Mouse (Mus musculus): ENCODE results near the gene Alg13. TPM values are rescaled to one million over a fixed set of nuclear protein-coding genes. Genes with fewer than 3 reads are reported as not detected.

Alg13 gene
- polyA plus RNA-seq (2011; ENCODE audit: insufficient read depth, insufficient read length, low read depth, missing spikeins), result 398 and 426 TPM in 2 replicates

DNA sequence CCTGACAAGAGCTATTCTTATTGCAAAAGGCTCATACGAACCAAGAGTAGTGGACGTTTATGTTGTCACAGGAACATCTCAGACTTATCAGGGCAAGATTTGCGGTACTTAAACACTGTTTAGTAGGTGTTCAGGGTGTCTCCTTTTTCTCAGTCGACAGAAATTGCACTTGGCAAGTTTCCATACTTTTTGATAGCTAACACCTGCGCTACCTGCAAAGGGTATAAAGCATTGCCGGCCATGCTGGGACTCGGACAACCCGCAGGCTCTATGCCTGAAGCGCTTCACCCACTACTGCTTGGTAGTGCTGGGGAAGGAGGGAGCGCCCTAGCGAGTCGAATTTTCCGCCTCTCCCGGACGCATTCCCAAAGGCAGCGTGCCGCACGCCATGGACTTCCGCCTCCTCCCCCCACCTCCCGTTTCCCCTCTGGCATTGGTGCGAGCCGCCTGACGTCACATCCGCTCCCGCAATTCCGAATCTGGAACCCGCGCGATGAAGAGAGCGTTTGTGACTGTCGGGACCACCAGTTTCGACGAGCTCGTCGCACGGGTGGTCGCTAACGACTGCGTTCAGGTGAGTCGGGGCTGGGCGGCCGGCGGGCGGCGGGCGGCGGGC lies at the start of gene Alg13:
Gene Alg13 (plus strand): TSS at position 257 of the 616 bp plus-strand sequence.
- Histone ChIP-seq H3K9me3 (replicated peaks; ENCODE audit: control insufficient read depth, insufficient read depth, low read length, poor library complexity, severe bottlenecking) (no peaks in the 10 kb centered on the region), H3K27me3 (ENCODE audit: control insufficient read depth, insufficient read depth, low read length, poor library complexity, severe bottlenecking) (no peaks in the 10 kb centered on the region), H3K9ac (ENCODE audit: low read depth, poor library complexity, severe bottlenecking) (peak within 1 kb of the TSS; percentile 96), H3K27ac (ENCODE audit: insufficient read depth, low read length) (peak within 1 kb of the TSS; percentile 95), H3K4me1 (ENCODE audit: control insufficient read depth, insufficient read depth, low read length) (peaks cover 1% of the 10 kb centered on the region), H3K4me3 (ENCODE audit: low read depth, low read length) (peak within 1 kb of the TSS; percentile 86), H3K36me3 (ENCODE audit: control insufficient read depth, insufficient read depth, low read length, poor library complexity, severe bottlenecking) (peaks cover 15% of the 10 kb centered on the region)
- TF ChIP-seq CTCF (IDR thresholded peaks at IDR 0.05; ENCODE audit: low read depth, low read length) (no peak), POLR2A (IDR thresholded peaks at IDR 0.05; ENCODE audit: insufficient read depth, low read length) (peak; percentile 18), EP300 (IDR thresholded peaks at IDR 0.05; ENCODE audit: insufficient read depth, low read depth, low read length) (peak; percentile 63; the same call in 1 of the 2 replicates)

DNA sequence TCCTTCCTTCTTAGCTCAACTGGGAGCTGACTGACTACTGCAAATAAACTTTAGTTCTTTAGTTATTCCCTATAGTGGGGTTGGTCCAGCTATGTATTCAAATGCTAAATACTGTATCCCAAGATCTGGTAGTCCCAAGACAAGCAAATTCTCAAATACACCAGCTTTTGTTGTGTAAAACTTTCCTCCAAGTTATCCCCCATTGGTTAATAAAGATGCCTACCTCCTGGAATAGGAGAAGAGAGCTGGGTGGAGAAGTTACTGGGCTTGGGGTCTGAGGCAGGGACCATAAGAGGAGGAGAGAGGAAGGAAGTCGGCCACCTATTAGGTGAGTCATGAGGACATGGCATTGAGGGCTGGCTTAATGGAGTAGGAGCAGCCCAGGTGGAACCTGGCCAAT lies 49.0 kb upstream of the Alg13 start:
- Histone ChIP-seq H3K27ac (ENCODE audit: insufficient read depth, low read length) (peak overlapping the region; percentile 23), H3K9ac (ENCODE audit: low read depth, poor library complexity, severe bottlenecking) (no peak overlapping the region), H3K4me3 (ENCODE audit: low read depth, low read length) (0 out of 2 replicates have a peak overlapping the region, but pooled peaks have one; percentile 3), H3K4me1 (ENCODE audit: control insufficient read depth, insufficient read depth, low read length) (no peaks in the 10 kb centered on the region), H3K27me3 (ENCODE audit: control insufficient read depth, insufficient read depth, low read length, poor library complexity, severe bottlenecking) (no peaks in the 10 kb centered on the region), H3K36me3 (ENCODE audit: control insufficient read depth, insufficient read depth, low read length, poor library complexity, severe bottlenecking) (no peaks in the 10 kb centered on the region), H3K9me3 (replicated peaks; ENCODE audit: control insufficient read depth, insufficient read depth, low read length, poor library complexity, severe bottlenecking) (no peaks in the 10 kb centered on the region)
- TF ChIP-seq POLR2A (IDR thresholded peaks at IDR 0.05; ENCODE audit: insufficient read depth, low read length) (no peak), EP300 (IDR thresholded peaks at IDR 0.05; ENCODE audit: insufficient read depth, low read depth, low read length) (no peak), CTCF (IDR thresholded peaks at IDR 0.05; ENCODE audit: low read depth, low read length) (no peak)

DNA sequence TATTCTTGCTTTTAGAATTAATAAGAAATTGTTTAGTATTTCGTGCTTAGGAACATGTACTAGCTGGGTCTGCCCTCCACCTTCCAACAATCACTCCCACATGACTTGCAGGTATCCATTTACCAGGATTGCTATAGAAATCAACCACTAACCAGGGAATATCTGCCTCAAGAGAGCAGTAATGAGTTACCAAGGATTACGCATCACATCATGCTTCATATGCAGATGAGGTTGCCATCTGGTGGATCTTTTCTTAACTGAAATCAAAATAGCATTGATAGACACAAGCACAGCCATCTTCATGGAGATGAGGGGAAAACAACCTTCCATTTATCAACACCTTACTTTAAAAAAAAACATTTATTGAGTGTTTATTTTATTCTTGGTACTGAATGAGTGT lies 16.1 kb upstream of the Alg13 start:
- H3K27ac ChIP-seq (ENCODE audit: insufficient read depth, low read length), result no peak overlapping the region
- no peaks in the 10 kb centered on the region for H3K36me3 ChIP-seq (ENCODE audit: control insufficient read depth, insufficient read depth, low read length, poor library complexity, severe bottlenecking)
- TF ChIP-seq POLR2A (IDR thresholded peaks at IDR 0.05; ENCODE audit: insufficient read depth, low read length) (no peak), CTCF (IDR thresholded peaks at IDR 0.05; ENCODE audit: low read depth, low read length) (no peak), EP300 (IDR thresholded peaks at IDR 0.05; ENCODE audit: insufficient read depth, low read depth, low read length) (no peak)
- H3K9me3 ChIP-seq (replicated peaks; ENCODE audit: control insufficient read depth, insufficient read depth, low read length, poor library complexity, severe bottlenecking), result no peaks in the 10 kb centered on the region
- no peaks in the 10 kb centered on the region for H3K27me3 ChIP-seq (ENCODE audit: control insufficient read depth, insufficient read depth, low read length, poor library complexity, severe bottlenecking)
- H3K4me3 ChIP-seq (ENCODE audit: low read depth, low read length), result no peak overlapping the region
- H3K9ac ChIP-seq (ENCODE audit: low read depth, poor library complexity, severe bottlenecking), result no peak overlapping the region
- H3K4me1 ChIP-seq (ENCODE audit: control insufficient read depth, insufficient read depth, low read length), result no peaks in the 10 kb centered on the region

DNA sequence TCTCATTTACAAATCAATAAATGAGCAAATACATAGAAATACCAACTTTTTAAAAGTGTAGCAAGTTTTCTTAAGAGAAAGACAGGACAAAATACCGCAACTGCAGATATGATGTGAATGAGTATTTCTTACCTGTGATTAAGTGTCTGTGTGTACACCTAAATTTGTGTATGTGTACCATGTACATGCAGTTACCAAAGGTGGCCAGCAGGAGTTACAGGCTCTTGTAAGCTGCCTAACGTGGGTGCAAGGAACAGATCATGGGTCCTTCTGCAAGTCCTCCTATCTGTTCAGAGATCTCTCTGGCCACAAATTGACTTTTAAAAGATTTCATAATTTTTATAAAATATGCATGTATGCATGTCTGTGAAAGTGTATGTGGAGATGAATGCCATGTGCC lies 11.9 kb upstream of the Alg13 start:
- no peak overlapping the region for H3K9ac ChIP-seq (ENCODE audit: low read depth, poor library complexity, severe bottlenecking)
- no peaks in the 10 kb centered on the region for H3K27me3 ChIP-seq (ENCODE audit: control insufficient read depth, insufficient read depth, low read length, poor library complexity, severe bottlenecking)
- no peak overlapping the region for H3K27ac ChIP-seq (ENCODE audit: insufficient read depth, low read length)
- H3K9me3 ChIP-seq (replicated peaks; ENCODE audit: control insufficient read depth, insufficient read depth, low read length, poor library complexity, severe bottlenecking), result no peaks in the 10 kb centered on the region
- no peaks in the 10 kb centered on the region for H3K36me3 ChIP-seq (ENCODE audit: control insufficient read depth, insufficient read depth, low read length, poor library complexity, severe bottlenecking)
- no peaks in the 10 kb centered on the region for H3K4me1 ChIP-seq (ENCODE audit: control insufficient read depth, insufficient read depth, low read length)
- H3K4me3 ChIP-seq (ENCODE audit: low read depth, low read length), result no peak overlapping the region
- TF ChIP-seq POLR2A (IDR thresholded peaks at IDR 0.05; ENCODE audit: insufficient read depth, low read length), result no peak
- TF ChIP-seq CTCF (IDR thresholded peaks at IDR 0.05; ENCODE audit: low read depth, low read length), result no peak
- no peak for TF ChIP-seq EP300 (IDR thresholded peaks at IDR 0.05; ENCODE audit: insufficient read depth, low read depth, low read length)

DNA sequence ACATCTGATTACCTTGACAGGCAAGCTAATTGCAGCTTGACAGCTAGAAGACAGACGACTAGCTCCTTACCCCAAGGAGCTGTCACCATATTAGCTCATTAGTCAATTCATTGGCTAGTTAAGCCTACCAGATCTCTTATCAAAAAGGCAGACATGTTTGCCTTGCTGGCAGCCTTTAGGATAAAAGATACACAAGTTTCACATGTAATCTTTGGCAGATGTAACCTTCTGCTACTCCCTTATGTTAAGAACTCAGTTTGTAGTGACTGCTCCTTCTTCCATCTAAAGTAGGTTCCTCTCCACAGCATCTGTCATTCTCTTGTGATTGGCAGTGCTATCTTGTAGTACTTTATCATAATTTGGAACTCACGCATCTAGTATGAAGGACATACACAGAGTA lies 3.6 kb upstream of the Alg13 start:
- Histone ChIP-seq H3K27me3 (ENCODE audit: control insufficient read depth, insufficient read depth, low read length, poor library complexity, severe bottlenecking) (no peaks in the 10 kb centered on the region), H3K27ac (ENCODE audit: insufficient read depth, low read length) (peak overlapping the region; percentile 61), H3K4me1 (ENCODE audit: control insufficient read depth, insufficient read depth, low read length) (peaks cover 1% of the 10 kb centered on the region), H3K4me3 (ENCODE audit: low read depth, low read length) (no peak overlapping the region), H3K9me3 (replicated peaks; ENCODE audit: control insufficient read depth, insufficient read depth, low read length, poor library complexity, severe bottlenecking) (no peaks in the 10 kb centered on the region), H3K36me3 (ENCODE audit: control insufficient read depth, insufficient read depth, low read length, poor library complexity, severe bottlenecking) (no peaks in the 10 kb centered on the region), H3K9ac (ENCODE audit: low read depth, poor library complexity, severe bottlenecking) (no peak overlapping the region)
- TF ChIP-seq POLR2A (IDR thresholded peaks at IDR 0.05; ENCODE audit: insufficient read depth, low read length) (no peak), CTCF (IDR thresholded peaks at IDR 0.05; ENCODE audit: low read depth, low read length) (no peak), EP300 (IDR thresholded peaks at IDR 0.05; ENCODE audit: insufficient read depth, low read depth, low read length) (no peak)

DNA sequence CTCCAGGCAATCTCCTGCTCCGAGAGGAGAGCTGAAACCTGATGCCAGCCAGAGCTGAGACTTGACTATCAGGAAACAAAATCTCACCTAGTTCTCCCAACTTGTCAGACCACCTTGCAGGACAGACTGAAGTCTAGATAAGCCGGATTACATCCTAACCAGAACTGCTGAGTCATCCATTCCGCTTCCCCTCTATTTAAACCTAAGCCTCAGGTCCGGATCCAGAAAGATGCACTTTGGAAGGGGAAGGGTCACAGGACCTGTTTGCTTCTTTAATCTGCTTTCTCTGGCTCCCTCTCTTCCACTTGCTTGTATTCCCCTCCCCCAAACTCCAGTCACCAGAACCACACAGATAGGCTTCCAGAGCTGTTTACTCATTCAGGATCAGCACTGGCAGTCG lies 2.6 kb upstream of the Alg13 start:
- TF ChIP-seq CTCF (IDR thresholded peaks at IDR 0.05; ENCODE audit: low read depth, low read length), result no peak
- no peak for TF ChIP-seq POLR2A (IDR thresholded peaks at IDR 0.05; ENCODE audit: insufficient read depth, low read length)
- 0 out of 2 replicates have a peak, but pooled peaks have one; percentile 26 for TF ChIP-seq EP300 (IDR thresholded peaks at IDR 0.05; ENCODE audit: insufficient read depth, low read depth, low read length)
- no peaks in the 10 kb centered on the region for H3K9me3 ChIP-seq (replicated peaks; ENCODE audit: control insufficient read depth, insufficient read depth, low read length, poor library complexity, severe bottlenecking)
- peaks cover 1% of the 10 kb centered on the region for H3K4me1 ChIP-seq (ENCODE audit: control insufficient read depth, insufficient read depth, low read length)
- peak overlapping the region; percentile 46 for H3K4me3 ChIP-seq (ENCODE audit: low read depth, low read length)
- 0 out of 2 replicates have a peak, but pooled peaks cover 3% of the 10 kb centered on the region for H3K36me3 ChIP-seq (ENCODE audit: control insufficient read depth, insufficient read depth, low read length, poor library complexity, severe bottlenecking)
- H3K27ac ChIP-seq (ENCODE audit: insufficient read depth, low read length), result peak overlapping the region; percentile 89
- H3K9ac ChIP-seq (ENCODE audit: low read depth, poor library complexity, severe bottlenecking), result peak overlapping the region; percentile 59
- no peaks in the 10 kb centered on the region for H3K27me3 ChIP-seq (ENCODE audit: control insufficient read depth, insufficient read depth, low read length, poor library complexity, severe bottlenecking)
